Mouse (Mus musculus): Measurements from ENCODE around the gene Npas3.

DNA sequence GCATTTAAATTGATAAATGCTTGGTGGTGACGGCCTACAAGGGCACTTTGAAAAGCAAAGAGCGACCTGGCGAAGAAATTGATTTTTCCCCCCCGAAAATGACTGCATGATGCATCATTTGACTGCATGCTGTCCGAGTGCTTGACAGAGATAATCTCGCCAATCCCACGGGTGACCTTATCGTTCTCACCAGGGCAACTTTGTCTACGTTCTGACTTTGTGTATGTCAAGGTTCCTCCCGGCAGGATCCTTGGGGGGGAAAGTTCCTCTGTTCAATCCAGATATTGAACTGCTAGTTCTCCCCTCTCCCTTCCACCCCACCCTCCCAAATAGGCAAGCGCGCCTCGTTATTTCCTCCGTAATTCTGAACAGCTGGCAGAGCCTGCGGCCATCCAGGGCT is 588.9 kb downstream of the Npas3 start:
- TF ChIP-seq EP300 (IDR thresholded peaks at IDR 0.05; ENCODE audit: insufficient read depth, low read depth, low read length) (no peak), CTCF (IDR thresholded peaks at IDR 0.05) (no peak)

Measured in heart, adult 2 months (tissue).